Mouse (Mus musculus) right cerebral cortex, adult 2 months (tissue): ENCODE data around the gene Usp20.

Experiments
- DNase-seq, 2 experiments: peaks; one replicate each; pipeline ENCODE4 v3.0.0; 2021 to 2022; ENCODE audit warnings: low spot score in 2 of 2

Gene Usp20

DNA sequence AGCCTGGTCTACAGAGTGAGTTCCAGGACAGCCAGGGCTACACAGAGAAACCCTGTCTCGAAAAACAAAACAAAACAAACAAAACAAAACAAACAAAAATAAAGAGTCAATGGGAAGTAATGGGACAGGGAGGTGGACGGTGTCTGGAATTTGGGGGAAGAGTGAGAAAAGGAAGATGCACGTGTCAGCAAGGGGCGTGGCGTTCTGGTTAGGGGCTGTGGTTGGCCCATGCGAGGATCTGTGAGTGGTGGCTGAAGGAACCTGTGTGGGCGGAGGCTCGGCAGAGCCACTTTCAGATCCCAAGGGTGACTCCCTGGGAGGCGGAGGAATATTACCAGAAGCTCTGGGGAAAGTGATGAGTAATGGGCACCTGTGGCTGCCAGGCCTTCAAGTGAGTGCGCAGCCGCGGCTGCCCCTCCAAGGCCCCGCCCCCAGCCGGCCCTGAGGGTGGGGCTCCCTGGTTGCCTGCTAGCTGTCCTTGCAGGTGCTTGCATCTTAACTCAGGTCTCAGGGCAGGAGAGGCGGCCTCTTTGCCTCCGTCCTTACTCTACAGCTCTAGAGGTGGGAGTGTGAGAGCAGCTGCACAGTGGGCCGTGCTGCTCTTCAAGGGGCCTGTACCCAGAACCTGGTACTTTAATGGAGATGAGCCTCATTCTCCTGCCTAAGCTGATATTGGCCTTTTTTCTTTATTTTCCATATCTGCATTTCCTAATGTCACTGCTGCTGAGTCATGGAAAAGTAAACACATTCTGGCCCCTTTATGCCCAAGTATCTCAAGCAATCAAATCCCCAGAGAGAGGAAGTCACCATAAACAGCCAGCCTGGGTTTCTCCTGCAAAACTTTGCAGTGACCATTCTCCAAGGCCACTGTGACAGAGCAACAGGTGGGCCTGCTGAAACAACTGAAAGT lies 3.3 kb downstream of the Usp20 start:
- DNase-seq: peak; percentile 44 to 54

DNA sequence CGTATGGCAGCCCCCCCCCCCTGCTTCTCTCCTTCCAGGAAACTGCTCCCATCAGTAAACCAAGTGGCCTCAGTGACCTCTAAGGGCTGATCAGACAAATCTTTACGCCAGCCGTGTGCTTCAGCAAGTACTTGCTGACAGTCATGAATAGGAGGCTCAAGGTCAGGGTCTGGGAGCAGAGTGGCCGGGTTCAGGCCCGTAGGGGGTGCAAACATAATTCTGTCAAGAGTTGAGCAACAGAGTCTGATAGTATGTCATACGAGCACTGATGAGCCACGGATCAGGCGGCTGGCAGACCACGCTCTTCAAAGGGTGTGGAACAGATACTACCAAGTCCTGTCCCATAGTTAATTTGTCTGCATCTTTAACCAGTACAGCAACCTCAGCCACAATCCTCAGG lies 8.1 kb downstream of the Usp20 start:
- no peak for DNase-seq

DNA sequence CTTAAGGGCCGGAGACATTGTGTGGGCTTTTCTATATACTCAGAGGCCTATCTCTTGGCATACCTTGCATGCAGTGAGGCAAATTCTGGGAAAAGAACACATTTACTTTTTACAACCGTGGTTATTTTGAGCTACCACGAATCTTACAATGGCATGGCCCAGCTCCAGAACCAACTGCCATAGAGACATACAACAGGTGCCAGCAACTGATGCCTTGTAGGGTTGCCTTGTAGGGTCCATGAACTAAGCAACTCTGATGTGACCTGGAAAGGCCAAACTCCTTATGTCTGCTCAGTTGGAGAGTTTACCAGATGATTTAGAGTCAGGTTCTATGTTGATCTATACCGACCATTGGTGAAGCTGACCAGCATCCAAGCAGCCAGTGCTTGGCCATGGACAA lies 12.8 kb downstream of the Usp20 start:
- no peak for DNase-seq

DNA sequence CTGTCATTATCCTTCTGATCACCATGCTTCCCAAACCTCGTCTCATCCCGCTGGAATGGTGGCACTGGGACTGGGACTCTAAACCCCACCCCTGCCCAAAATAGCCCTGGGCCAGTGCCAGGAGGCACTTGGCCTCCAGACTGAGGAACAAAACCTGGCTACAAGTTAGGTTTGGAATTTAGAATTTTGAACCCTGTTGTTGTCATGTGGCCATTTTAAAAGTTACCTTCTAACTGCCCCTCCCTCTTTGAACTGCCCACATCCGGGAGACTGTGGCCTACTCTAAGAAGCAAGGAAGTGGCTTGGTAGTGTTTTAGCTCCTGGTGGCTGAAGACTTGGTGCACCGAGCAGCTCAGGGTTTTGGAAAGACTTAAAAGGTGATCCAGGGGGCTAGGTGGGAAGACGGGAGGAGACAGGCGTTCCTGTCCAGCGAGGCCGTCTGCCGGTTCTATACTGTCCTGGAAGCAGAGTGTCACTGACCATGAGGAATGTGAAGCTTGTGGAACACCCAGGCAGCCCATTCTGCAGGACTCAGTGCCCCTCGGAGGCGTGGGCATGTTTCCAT lies 13.4 kb downstream of the Usp20 start:
- no peak for DNase-seq

DNA sequence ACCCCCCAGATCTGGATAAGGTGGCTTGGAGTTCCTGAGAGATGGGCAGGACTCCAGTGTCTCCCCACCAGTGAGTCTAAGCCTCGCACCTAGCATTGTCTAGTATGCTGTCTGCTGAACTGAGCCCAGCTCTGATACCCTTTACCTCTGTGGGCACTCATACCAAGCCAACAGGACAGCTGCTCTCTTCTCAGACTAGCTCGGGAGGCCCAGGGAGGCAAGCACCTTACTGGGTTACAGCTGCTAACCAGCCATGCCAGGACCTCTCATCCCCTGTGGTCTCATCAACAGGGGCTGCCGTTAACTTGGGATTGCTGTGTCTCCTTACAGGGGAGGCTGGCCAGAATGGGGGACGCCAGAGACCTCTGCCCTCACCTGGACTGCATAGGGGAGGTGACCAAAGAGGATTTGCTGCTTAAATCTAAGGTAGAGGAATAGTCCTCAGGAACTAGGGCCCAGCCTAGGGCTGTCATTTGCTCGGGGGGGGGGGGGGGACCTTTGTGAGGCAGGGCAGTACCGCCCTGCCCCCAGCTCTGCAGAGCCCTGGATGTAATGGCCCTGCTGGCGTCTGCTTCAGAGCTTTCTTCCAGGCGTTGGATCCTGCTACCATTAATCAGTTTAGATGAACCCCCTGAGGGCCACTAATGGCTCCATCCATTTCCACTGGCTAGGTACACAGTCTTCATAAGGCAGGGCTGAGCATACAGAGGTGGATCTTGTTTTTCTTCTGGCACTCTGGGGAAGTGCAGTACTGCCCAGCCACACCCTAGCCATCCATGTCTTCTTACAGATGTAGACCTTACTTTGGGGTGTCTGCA lies 16.6 kb downstream of the Usp20 start:
- DNase-seq: no peak

DNA sequence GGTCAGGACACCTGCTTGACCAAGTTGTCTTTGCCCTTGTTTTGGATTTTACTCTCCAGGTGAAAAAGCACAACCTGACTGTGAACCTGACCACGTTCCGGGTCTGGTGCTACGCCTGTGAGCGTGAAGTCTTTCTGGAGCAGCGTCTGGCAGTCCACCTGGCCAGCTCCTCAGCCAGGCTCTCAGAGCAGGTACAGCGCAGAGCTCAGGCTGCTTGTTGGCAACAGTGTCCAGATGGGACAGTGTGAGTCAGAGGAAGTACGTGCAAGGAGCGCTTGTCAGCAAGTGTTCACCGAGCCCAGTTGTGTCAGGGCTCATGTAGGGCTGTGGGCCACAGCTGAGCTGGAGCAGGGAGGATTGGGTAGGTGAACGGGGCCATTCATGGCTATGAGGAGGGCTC lies 20.8 kb downstream of the Usp20 start:
- DNase-seq: no peak

DNA sequence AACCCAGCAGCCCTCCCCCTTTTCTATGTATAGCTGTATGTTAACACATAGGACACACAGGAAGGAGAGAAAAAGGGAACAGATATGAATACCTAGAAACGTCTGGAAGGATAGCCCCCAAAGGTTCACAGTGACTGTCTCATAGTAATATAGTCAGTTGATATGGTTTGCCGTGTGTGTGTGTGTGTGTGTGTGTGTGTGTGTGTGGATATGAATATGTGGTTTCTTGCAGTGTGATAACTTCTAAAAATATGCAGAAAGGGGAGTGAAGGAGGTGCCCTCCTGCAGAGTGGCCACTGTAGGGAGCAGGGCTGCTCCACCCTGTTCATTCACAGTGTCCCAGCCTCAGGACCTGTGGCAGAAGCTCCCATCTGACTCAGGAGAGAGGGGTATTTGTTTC lies 23.4 kb downstream of the Usp20 start:
- no peak for DNase-seq

DNA sequence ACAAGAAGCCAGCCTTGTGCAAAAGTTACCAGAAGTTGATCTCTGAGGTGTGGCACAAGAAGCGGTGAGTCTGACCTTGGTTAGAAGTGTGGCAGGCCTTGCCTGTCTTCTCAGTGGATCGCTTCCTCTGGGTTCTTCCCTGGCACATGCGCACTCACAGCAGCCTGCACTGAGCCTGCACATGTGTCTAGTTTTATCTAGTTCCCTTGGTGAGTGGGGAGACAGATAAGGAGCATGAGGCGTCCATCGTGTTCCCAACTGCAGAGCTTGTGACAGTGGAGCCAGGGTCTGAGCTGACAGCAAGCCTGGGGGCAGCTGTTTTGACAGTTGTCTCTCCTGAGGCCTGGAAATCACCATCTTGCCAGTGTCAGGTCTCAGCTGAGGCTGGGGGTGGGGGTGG lies 24.4 kb downstream of the Usp20 start:
- DNase-seq: no peak

DNA sequence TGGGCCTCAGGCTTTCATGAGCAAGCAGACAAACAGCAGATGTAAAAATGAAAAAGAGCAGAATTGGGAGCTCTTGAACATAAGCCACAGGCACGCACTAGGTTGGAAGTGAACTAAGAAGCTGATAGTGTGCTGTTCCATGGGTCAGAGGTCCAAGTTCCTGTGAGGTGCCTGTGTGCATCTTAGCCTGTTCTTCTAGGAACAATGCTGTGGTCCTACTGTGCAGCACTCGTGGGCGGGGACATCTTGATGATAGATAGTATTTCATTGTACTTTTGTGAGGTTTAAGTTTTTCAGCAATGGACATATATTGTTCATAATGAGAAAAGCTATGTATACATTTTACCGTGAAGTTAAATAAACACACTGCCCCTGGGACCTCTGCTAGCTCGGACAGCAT lies 25.1 kb downstream of the Usp20 start:
- DNase-seq: no peak

DNA sequence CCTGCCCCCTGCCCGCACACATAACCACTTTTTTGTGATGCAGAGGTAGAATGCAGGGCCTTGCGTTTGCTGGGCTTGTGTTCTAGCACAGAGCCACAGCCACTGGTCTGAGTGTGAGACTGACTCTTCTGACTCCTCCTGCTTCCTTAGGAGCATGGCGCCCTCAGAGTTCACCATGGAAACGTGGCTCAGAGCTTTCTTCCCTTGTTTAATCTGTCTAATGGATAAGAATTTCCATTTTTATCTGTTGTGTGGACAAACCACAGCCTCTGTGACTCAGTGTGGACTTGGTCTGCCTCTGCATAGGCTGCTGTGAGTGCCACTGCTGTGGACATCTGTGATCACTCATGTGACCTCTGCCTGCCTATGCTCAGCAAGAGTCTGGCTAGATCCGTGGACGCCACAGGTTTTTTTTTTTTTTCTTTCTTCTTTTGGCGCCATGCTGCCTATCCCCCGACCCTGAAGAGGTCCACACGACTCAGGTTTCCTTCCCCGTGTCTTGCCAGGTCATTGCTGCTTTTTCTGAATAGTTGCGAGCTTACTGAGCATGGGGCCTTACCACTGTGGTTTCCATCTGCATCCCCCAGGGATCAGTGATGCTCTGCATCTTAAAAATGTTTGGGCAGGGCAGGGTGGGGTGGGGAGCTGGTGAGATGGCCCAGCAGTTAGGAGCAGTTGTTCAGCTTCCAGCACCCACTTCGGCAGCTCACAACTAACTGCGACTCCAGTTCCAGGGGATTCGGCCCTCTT lies 31.5 kb downstream of the Usp20 start:
- no peak for DNase-seq

DNA sequence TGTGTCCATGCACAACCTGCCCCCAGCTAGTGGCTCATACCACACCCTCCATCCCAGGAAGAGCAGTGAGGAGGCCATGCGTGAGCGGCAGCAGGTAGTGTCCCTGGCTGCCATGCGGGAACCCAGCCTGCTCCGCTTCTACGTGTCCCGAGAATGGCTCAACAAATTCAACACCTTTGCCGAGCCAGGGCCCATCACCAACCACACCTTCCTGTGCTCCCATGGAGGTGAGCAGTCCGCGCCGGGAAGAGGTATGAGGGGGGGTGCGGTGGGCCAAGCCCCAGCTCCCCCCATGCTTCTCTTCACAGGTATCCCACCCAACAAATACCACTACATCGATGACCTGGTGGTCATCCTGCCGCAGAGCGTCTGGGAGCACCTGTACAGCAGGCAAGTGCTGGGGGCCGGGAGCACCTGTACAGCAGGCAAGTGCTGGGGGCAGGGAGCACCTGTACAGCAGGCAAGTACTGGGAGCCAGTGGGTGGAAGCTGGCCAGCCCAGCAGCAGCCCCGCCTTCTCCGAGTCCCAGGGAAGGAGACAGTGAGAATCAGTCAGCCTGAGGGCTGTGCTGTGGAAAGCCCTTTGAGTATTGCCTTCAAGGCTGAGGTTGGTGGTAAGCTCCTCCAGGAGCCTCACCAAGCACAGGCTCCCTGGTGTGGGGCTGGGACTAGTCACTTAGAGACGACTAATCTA lies 35.7 kb downstream of the Usp20 start:
- no peak for DNase-seq

DNA sequence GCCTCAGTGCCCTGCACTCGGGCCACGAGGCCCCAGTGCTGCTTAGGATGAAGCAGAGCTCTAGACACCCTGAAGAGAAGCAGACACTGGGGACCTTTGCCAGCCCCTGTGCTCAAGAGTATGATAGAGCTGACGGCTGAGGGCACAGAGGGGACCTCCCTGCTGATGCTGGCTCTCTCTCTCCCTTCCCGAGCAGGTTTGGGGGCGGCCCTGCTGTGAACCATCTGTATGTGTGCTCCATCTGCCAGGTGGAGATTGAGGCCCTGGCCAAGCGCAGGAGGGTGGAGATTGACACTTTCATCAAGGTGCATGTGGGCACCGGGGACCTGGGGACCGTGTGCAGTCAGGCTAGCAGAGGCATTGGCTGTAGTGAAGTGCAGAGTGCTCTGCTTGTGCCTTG lies 36.4 kb downstream of the Usp20 start:
- no peak for DNase-seq

DNA sequence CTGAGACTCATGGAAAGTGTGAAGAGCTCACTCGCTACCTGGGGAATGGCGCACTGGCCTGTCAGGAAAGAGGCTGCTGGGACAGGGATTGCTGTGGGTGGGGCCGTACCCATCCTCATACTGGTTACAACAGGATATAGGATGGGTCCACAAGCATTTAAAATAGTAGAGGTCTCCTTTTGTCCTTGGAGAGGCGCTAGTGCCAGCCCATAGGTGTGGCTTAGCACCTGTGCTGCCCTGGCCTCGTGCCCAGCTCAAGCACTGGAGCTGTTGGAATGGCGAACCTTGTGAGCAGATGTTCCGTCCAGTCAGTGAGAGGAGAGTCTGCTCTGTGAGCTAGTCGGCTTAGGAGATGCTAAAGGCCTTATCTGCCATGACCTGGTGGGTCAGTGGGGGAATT lies 36.9 kb downstream of the Usp20 start:
- no peak for DNase-seq

DNA sequence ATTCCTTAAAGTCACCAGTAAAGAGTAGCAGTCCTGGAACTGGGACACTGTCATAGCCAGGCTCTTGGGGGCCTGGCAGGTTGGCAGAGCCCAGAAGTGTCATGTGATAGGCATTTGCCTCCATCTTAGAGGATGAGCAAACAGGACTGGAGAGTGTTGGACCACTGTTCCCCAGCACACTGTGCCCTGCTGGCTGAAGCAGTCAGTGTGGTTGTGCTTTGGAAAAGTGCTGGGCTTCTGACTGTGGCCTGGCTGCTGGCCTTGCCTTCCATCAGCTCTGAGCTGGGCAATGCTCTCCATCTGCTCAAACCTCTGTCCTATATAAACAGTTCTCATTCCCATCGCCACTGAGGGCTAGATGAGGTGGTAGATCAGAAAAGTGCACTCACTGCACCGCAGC lies 38.1 kb downstream of the Usp20 start:
- no peak for DNase-seq

DNA sequence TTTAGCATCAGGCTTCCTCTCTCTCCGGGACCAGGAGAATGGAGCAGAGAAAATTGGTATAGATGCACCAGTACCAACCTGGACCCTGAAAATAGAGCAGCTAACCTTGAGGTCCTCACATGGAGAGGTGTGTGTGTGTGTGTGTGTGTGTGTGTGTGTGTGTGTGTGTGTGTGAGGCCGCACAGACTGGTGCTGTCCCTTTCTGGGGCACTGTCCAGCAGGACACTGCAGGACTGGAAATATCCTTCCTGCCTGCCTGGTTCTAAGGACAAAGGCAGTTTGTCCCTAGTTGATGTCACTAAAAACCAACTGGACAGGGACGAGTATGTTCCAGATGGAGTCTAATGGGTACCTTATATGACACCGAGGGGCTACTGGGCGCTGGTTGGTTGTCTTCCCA lies 41.9 kb downstream of the Usp20 start:
- no peak for DNase-seq

DNA sequence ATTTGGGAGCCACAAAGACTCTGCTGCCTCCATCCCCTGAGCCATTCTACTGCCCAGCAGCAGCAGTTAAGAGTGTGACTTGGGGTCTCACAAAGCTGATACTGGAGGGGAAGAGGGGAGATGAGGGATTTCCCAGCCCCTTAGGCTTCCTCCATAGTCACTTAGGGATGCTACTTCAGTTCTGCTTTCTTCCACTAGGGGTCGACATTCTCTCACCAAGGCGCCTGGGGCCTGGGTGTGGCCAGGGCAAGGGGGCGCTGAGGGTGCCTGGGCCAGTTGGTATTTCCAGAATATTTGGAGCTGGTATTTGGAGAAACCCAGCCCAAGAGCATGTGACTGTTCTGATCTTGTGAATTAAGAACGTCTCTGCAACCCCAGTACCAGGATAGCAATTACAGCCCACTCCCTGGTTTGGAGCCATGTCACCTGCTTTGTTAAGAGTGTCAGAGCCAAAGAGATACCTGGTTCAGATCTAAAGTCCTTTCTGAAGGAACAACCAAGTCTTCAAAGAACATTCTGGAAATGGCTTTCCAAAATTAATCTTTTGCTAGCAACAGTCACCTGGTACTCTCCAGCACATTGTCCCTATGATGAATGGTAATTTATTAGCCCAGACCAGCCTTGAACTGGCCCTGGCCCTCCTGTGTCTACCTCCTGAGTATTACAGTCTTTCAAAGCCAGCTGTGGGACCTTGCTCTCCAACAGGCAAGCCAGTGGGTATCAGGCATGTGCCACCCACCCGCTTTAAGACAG lies 42.7 kb downstream of the Usp20 start:
- DNase-seq: peak; percentile 61 to 78

DNA sequence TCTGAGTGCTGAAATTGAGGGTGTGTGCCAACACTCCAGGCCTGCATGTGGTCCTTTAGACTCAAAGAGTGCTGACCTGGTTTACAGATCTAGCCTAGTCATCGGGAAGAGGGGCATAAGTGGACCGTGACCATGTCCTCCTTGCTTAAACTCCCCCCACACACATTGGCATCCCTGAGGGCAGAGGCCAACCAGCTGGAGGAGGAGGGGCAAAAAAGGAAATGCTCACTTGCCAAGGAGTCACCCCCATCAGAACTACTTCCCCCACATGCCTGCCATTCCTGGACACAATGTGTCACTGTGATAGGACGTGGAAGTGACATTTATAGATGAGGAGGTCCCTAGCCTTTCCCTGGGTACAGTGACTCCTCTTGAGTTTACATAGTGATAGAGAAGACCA lies 43.4 kb downstream of the Usp20 start:
- DNase-seq: no peak

DNA sequence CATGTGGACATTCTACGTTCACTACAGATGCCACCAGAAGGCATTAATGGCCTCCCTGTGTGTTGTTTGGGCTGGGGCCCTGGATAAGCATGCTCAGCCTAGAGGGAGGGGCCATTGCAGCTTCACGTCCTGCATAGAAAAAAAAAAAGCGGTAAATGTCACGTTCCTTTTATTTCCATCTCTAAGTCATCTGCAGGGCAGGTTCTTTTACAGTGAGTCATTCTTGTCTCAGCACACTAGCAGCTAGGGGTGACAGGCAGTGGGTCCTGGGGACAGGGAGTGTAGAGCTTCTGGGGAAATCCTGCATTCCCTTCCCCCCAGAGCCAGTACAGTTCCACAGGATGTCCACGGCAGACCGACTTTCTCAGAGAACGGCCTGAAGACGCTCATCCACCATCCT lies 44.6 kb downstream of the Usp20 start:
- no peak for DNase-seq

DNA sequence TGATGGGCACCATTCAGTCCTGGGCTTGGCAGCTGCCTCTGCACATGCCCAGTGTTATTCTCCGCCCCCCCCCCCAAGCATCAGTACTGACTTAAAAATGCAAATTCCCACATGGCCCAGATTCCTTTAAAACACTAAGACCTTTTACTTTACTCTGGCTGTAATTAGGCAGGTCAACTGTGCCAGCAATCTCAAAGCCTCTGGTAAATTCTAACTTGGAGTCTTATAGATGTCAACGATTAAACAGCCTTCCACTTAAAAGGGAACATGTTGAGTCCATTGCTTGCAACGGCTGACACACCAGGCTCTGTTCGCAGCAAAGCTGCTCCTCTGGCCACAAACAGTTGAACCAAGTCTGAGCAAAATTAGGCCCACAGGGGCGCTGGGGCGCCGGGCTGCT lies 49.9 kb downstream of the Usp20 start:
- DNase-seq: no peak

DNA sequence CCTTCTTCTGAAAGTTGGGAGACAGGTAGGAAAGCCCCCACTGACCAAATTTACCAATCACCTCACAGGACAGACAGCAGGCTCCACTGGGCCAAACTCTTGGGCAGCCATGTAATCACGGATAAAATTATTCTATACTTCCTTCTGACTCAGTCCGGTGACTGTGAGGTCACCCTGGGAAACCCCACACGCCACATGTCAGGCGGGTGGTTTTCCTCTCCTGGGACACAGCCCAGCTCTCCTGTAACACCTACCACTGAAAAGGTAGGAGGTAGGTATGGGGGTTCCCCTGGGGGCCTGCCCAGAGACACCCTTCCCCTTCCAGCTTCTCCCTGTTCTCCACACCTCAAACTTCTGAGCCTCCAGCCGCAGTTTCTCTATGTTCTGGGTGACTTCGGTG lies 54.7 kb downstream of the Usp20 start:
- no peak for DNase-seq

DNA sequence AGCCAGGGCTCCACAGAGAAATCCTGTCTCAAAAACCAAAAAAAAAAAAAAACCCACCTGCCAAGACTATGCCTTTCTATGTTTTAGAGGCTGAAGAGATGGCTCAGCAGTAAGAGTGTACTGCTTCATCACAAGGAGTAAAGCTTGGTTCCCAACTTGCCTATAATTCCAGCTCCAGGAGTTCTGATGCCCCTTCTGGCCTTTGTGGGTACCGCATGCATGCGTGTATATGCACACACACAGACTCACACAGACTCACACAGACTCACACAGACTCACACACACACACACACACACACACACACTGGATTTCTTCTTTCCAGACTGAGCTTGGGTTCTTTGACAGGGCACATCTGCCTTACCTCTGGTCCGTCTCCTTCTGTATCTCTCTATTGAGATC lies 58.0 kb downstream of the Usp20 start:
- no peak for DNase-seq
